Mouse (Mus musculus) liver, embryonic 12.5 days (tissue): ENCODE measurements around the gene Scube1. TPM values are rescaled to one million over a fixed set of nuclear protein-coding genes. Genes with fewer than 3 reads are reported as not detected.

Experiments
- ATAC-seq: fragments of 200-750 bp; cut with Nextera tagmentation; 2 replicates; pipeline ENCODE4 v1.8.0; 2017; ENCODE audit warnings: moderate number of reproducible peaks, mild to moderate bottlenecking, moderate library complexity
- H3K27ac ChIP-seq: fragments of 300-500 bp; sonication (generic); 2 replicates; pipeline ENCODE4 v1.5.1; 2016; ENCODE audit warnings: mild to moderate bottlenecking
- H3K27me3 ChIP-seq: fragments of 300-500 bp; sonication (generic); replicated peaks from 2 replicates; pipeline ENCODE4 v1.6.1; 2016; ENCODE audit warnings: mild to moderate bottlenecking, moderate library complexity
- H3K36me3 ChIP-seq: fragments of 300-500 bp; sonication (generic); 2 replicates; pipeline ENCODE4 v1.6.1; 2016; ENCODE audit warnings: mild to moderate bottlenecking, moderate library complexity
- H3K4me1 ChIP-seq: fragments of 300-500 bp; sonication (generic); 2 replicates; pipeline ENCODE4 v1.6.1; 2016
- H3K4me2 ChIP-seq: fragments of 300-500 bp; sonication (generic); 2 replicates; pipeline ENCODE4 v1.6.1; 2016; ENCODE audit warnings: mild to moderate bottlenecking, moderate library complexity
- H3K4me3 ChIP-seq: fragments of 300-500 bp; sonication (generic); 2 replicates; pipeline ENCODE4 v1.5.1; 2016; ENCODE audit warnings: mild to moderate bottlenecking, moderate library complexity
- H3K9ac ChIP-seq: fragments of 300-500 bp; sonication (generic); 2 replicates; pipeline ENCODE4 v1.6.1; 2016; ENCODE audit warnings: mild to moderate bottlenecking, moderate library complexity
- H3K9me3 ChIP-seq: fragments of 300-500 bp; sonication (generic); replicated peaks from 2 replicates; pipeline ENCODE4 v1.6.1; 2016; ENCODE audit warnings: mild to moderate bottlenecking, moderate library complexity
- WGBS: fragments of 180-500 bp; shearing (Covaris S2); methylation state at CpG from one replicate; pipeline ENCODE4 v1.1.7; 2016; ENCODE audit not compliant: insufficient replicate concordance; 5-methylcytosine and 5-hydroxymethylcytosine counted together
- polyA plus RNA-seq: library from polyadenylated mRNA; unstranded; fragments of >200 nt; fragmentation: Nextera tagmentation; extraction: Ambion mirVana; gene quantifications from 2 replicates; pipeline ENCODE4 v1.2.1, GENCODE M21; 2016

Gene Scube1
- polyA plus RNA-seq, 1 experiment from 2014 or later: 0.50 TPM

DNA sequence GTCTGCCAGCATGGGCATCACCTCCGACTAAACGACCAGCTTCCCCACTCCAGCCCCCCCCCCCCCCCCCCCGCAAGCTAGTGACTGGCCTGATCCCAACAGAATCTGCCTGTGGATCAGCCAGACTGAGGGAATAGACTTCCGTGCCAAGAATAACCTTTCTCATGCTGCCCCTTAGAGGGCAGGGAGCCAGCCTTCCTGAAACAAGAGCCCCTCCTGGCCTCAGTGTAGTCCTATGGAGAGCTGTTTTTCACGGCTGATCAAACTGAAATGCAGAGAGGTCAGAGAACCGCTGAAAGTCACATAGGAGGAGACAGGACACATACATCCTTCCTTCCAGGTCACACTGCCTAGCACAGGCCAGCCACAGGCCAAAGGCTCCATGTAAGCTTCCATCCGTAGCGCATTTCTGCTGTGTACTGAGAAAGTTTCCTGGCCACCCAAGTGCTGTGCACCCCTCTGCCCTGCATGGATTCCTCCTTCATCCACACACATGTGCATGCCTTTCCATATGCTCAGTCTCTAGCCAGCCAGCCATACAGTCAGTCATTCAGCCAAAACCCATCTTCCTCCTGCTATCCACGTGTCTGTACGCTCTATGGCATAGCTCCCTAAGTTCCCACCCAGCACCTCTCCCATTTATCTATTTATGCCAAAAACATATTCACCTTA is 18.2 kb downstream of the Scube1 start:
- no peak for ATAC-seq
- Histone ChIP-seq H3K9ac (no peak overlapping the region), H3K36me3 (no peaks in the 10 kb centered on the region), H3K27ac (no peak overlapping the region), H3K4me2 (no peak overlapping the region), H3K27me3 (no peaks in the 10 kb centered on the region), H3K4me1 (no peaks in the 10 kb centered on the region), H3K4me3 (no peak overlapping the region), H3K9me3 (no peaks in the 10 kb centered on the region)
- WGBS: 61% methylated on average over 9 of the region's 10 CpGs

DNA sequence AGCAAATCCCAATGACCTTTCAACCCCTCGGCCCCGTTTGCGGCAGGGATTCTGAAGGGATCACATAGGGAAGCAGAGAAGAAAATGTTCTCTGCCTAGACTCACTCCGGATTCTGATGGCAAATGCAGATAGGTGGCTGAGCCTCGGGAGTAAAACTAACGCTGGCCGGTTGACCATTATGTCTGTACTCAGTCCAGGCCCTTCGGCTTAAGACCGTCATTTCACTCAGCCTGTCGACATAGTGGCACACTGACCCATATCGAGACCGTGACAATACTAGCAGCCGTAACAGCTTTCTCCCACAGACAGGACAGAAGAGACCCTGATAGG is 24.3 kb downstream of the Scube1 start:
- ATAC-seq: no peak
- Histone ChIP-seq H3K9me3 (no peaks in the 10 kb centered on the region), H3K9ac (no peak overlapping the region), H3K4me1 (no peaks in the 10 kb centered on the region), H3K27ac (no peak overlapping the region), H3K4me3 (no peak overlapping the region), H3K36me3 (no peaks in the 10 kb centered on the region), H3K27me3 (no peaks in the 10 kb centered on the region), H3K4me2 (no peak overlapping the region)
- WGBS: 79% methylated on average over 13 of the region's 13 CpGs

DNA sequence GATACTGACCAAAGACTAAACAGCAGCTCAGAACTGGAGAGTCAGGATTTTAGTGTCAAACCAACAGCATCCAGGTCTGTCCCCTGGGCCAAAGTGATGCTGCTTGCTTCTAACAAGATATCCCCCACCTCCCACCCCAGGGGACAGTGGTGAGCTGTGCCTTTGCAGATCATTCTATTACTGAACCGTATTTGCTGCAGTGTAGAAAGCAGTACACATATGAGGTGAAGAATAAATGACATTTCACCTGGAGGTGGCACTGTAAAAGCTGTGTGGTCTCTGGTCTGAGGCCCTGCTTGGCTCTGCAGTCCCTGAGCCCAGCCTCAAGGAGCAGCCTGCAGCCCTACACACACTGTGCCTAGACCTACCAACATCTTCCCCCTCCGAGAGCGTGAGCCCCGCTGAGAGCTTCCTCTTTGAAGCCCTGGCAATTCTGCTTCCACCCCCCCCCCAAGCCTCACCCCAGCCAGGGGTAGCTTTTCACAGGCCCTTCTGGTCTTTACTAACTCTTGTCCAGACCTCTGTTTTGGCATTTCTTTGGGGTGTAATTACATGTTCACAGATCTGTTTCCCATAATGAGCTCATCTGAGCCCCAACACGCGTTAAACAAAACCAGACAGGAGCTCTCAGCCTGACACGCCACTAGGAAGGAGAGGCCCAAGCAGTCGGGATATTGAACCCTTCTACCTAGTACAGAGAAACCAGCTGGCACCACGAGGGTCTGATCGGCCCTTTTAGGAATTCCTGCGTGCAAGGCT is 24.8 kb downstream of the Scube1 start:
- no peak overlapping the region for H3K4me3 ChIP-seq
- H3K36me3 ChIP-seq: no peaks in the 10 kb centered on the region
- no peak for ATAC-seq
- WGBS: 60% methylated on average over 11 of the region's 11 CpGs
- no peaks in the 10 kb centered on the region for H3K4me1 ChIP-seq
- no peaks in the 10 kb centered on the region for H3K9me3 ChIP-seq
- H3K4me2 ChIP-seq: no peak overlapping the region
- H3K9ac ChIP-seq: no peak overlapping the region
- H3K27me3 ChIP-seq: no peaks in the 10 kb centered on the region
- H3K27ac ChIP-seq: no peak overlapping the region

- H3K9ac ChIP-seq: no peak overlapping the region
- no peaks in the 10 kb centered on the region for H3K4me1 ChIP-seq
- no peak overlapping the region for H3K4me2 ChIP-seq
- no peaks in the 10 kb centered on the region for H3K27me3 ChIP-seq
- no peaks in the 10 kb centered on the region for H3K9me3 ChIP-seq
- H3K36me3 ChIP-seq: no peaks in the 10 kb centered on the region
- WGBS: 68% methylated on average over 20 of the region's 20 CpGs
- no peak overlapping the region for H3K27ac ChIP-seq
- H3K4me3 ChIP-seq: no peak overlapping the region
- ATAC-seq: no peak
These were observed 25.5 kb downstream of the Scube1 start for GRCm38 (mm10) chr15:83699132-83699833.

- ATAC-seq: no peak
- Histone ChIP-seq H3K36me3 (no peaks in the 10 kb centered on the region), H3K4me2 (no peak overlapping the region), H3K27ac (no peak overlapping the region), H3K9ac (no peak overlapping the region), H3K27me3 (no peaks in the 10 kb centered on the region), H3K4me3 (no peak overlapping the region), H3K4me1 (no peaks in the 10 kb centered on the region), H3K9me3 (no peaks in the 10 kb centered on the region)
- WGBS: 62% methylated on average over 14 of the region's 14 CpGs
These were observed 28.0 kb downstream of the Scube1 start for GRCm38 (mm10) chr15:83696681-83697381.

- Histone ChIP-seq H3K27ac (no peak overlapping the region), H3K9ac (no peak overlapping the region), H3K4me1 (no peaks in the 10 kb centered on the region), H3K36me3 (no peaks in the 10 kb centered on the region), H3K4me2 (no peak overlapping the region), H3K27me3 (no peaks in the 10 kb centered on the region), H3K4me3 (no peak overlapping the region), H3K9me3 (no peaks in the 10 kb centered on the region)
- 70% methylated on average over 11 of the region's 11 CpGs for WGBS
- ATAC-seq: no peak
These were observed 29.7 kb downstream of the Scube1 start for GRCm38 (mm10) chr15:83695159-83695558.

DNA sequence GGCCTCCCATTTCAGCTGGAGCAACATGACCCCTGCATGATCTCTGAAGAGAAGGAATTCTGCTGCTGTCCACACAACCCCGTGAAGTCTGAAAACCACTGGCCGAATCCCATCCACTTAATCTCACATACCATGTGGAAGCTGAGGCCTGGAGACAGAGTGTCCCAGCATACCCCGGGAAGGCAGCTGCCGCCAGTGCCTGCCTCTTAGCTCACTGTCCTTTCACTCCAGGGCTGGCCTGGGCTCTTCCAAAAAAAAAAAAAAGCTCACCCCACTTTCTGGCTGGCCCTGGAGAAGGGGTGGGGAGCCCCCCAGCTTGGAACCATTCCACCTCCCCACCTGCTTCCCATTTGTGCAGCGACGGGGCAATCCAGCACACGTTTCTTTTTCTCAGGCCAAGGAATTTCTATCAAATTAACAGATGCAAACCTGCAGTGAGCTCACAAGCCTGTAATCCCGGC is 32.9 kb downstream of the Scube1 start:
- Histone ChIP-seq H3K4me3 (no peak overlapping the region), H3K4me1 (no peaks in the 10 kb centered on the region), H3K27ac (no peak overlapping the region), H3K9me3 (no peaks in the 10 kb centered on the region), H3K27me3 (no peaks in the 10 kb centered on the region; the same call in 1 of the 2 replicates), H3K36me3 (no peaks in the 10 kb centered on the region), H3K9ac (no peak overlapping the region), H3K4me2 (no peak overlapping the region)
- WGBS: 58% methylated on average over 8 of the region's 8 CpGs
- ATAC-seq: no peak

DNA sequence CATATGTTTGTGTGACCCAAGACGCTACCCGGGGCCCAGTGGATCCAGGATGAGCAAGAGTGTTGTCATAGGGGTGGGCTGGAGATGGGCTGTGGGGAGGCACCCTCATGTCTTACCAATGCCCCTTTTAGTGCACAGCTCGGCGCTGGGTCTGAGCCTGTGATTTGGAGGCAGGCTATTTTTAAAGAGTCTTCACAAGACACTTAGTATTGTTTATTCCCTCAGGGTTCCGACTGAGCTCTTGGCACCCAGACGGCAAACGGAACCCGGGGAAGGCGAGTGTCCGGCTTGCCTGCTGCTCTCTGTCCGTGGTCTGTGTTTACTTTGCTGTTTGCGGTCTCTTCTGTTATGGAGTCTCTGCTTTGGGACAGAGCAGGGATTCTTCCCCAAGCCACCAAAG is 34.9 kb downstream of the Scube1 start:
- Histone ChIP-seq H3K36me3 (no peaks in the 10 kb centered on the region), H3K9me3 (no peaks in the 10 kb centered on the region), H3K4me3 (no peak overlapping the region), H3K27ac (no peak overlapping the region), H3K4me2 (no peak overlapping the region), H3K9ac (no peak overlapping the region), H3K27me3 (no peaks in the 10 kb centered on the region; the same call in 1 of the 2 replicates), H3K4me1 (no peaks in the 10 kb centered on the region)
- ATAC-seq: no peak
- 76% methylated on average over 12 of the region's 12 CpGs for WGBS

GRCm38 (mm10) chr15:83686601-83687000 is 38.2 kb downstream of the Scube1 start:
- no peaks in the 10 kb centered on the region; the same call in 1 of the 2 replicates for H3K27me3 ChIP-seq
- ATAC-seq: no peak
- no peaks in the 10 kb centered on the region for H3K9me3 ChIP-seq
- WGBS: 52% methylated on average over 9 of the region's 9 CpGs
- no peak overlapping the region for H3K9ac ChIP-seq
- H3K36me3 ChIP-seq: no peaks in the 10 kb centered on the region
- no peaks in the 10 kb centered on the region for H3K4me1 ChIP-seq
- H3K27ac ChIP-seq: no peak overlapping the region
- no peak overlapping the region for H3K4me3 ChIP-seq
- H3K4me2 ChIP-seq: no peak overlapping the region

DNA sequence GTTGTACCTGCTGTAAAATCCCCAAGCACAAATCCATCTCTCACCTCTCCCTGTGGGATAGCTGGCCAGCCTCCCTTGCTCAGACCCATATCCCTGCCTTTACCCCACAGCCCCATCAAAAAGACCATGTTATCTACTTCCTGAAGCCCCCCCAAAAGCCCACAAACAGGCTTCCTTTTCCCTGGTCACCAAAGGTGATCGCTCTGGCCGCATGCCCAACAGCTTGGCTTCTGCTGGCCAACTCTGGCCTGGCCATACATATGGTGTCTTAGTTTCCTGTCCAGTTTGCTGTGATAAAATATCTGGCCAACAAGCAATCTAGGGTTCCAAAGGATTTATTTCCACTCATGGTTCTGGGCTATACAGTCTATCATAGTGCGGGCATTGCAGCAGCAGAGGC is 38.9 kb downstream of the Scube1 start:
- Histone ChIP-seq H3K27ac (no peak overlapping the region), H3K9ac (no peak overlapping the region), H3K4me3 (no peak overlapping the region), H3K36me3 (no peaks in the 10 kb centered on the region), H3K4me1 (no peaks in the 10 kb centered on the region), H3K4me2 (no peak overlapping the region), H3K9me3 (no peaks in the 10 kb centered on the region), H3K27me3 (peaks cover 5% of the 10 kb centered on the region; the same call in 1 of the 2 replicates)
- ATAC-seq: no peak
- WGBS: 68% methylated on average over 3 of the region's 3 CpGs

- Histone ChIP-seq H3K4me1 (no peaks in the 10 kb centered on the region), H3K4me3 (no peak overlapping the region), H3K9me3 (no peaks in the 10 kb centered on the region), H3K9ac (no peak overlapping the region), H3K36me3 (no peaks in the 10 kb centered on the region), H3K27ac (no peak overlapping the region), H3K27me3 (peaks cover 33% of the 10 kb centered on the region), H3K4me2 (no peak overlapping the region)
- no peak for ATAC-seq
- WGBS: 61% methylated on average over 15 of the region's 15 CpGs
These were observed 41.7 kb downstream of the Scube1 start for GRCm38 (mm10) chr15:83683051-83683561.
